ENCODE assay signal across 23 mouse cellular contexts in the genomic region with DNA sequence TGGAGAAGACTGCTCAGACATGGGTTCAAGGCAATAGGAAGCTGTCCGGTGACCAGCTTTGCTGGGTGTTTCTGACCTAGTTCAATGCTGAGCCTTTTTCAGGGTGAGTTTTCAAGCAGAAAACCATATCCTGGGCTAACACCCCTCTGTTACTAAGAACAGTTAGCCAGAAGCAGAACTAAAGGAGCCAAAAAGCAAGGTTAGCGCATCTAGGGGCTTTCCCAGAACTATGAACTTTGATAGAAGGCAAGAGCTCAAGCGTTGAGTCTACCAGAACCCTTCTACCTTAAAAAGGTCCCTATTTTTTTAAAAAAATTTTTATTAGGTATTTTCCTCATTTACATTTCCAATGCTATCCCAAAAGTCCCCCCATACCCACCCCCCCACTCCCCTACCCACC. TPM values are rescaled to one million over a fixed set of nuclear protein-coding genes. Genes with fewer than 3 reads are reported as not detected.
"Had no signal": no experiment of that assay in that cellular context is flagged by ENCODE, and none has a peak within 500 bp of the region (broad histone marks: within the 10 kb centered on the region; RNA-seq: fewer than 3 reads in every experiment).

No protein-coding gene starts in this region.

- ATAC-seq: intestine, postnatal 0 days; midbrain, embryonic 15.5 days had no signal

- DNase-seq: kidney, adult 2 months; kidney, postnatal 25 days; layer of hippocampus, postnatal 36 days; lung, adult 18-20 months; lung, postnatal 10 days; lung, postnatal 36 days; thymus, postnatal 25 days had no signal

RNA-seq across cellular contexts. Expression of gene Adipoq, which starts 5.4 kb away (rescaled TPM):
- total RNA-seq: layer of hippocampus, adult 2 months; layer of hippocampus, postnatal 10 days; layer of hippocampus, postnatal 36 days; left cerebral cortex, adult 2 months; left cerebral cortex, postnatal 10 days; left cerebral cortex, postnatal 36 days; megakaryocyte progenitor cell, adult 5-6 weeks had no signal
- polyA plus RNA-seq: intestine, embryonic 14.5 days; intestine, postnatal 0 days; kidney, embryonic 14.5 days; limb, embryonic 11.5 days; liver, adult 2 months; liver, embryonic 14.5 days; midbrain, embryonic 12.5 days; midbrain, embryonic 15.5 days; neural tube, embryonic 13.5 days; stomach, embryonic 15.5 days had no signal

RNA-seq across cellular contexts. Expression of gene Rfc4, which starts 13.4 kb away (rescaled TPM):
- polyA plus RNA-seq: liver, adult 2 months had no signal
